Mouse (Mus musculus): Measurements from ENCODE around the gene Mb21d2. TPM values are rescaled to one million over a fixed set of nuclear protein-coding genes. Genes with fewer than 3 reads are reported as not detected.
A peak's percentile ranks its signal among the peaks of the same experiment; 100 is the strongest.

Gene Mb21d2
- total RNA-seq (2021) (1 to 10 TPM; 7.7 to 8.3 TPM), polyA plus RNA-seq (2012; rRNA removed) (8.2 and 9.2 TPM in 2 replicates)
- long read RNA-seq, partial matches to known transcripts, result 0 of 3 reads
- long read RNA-seq, other reads (novel, unspliced or antisense), result 0 of 3 reads

DNA sequence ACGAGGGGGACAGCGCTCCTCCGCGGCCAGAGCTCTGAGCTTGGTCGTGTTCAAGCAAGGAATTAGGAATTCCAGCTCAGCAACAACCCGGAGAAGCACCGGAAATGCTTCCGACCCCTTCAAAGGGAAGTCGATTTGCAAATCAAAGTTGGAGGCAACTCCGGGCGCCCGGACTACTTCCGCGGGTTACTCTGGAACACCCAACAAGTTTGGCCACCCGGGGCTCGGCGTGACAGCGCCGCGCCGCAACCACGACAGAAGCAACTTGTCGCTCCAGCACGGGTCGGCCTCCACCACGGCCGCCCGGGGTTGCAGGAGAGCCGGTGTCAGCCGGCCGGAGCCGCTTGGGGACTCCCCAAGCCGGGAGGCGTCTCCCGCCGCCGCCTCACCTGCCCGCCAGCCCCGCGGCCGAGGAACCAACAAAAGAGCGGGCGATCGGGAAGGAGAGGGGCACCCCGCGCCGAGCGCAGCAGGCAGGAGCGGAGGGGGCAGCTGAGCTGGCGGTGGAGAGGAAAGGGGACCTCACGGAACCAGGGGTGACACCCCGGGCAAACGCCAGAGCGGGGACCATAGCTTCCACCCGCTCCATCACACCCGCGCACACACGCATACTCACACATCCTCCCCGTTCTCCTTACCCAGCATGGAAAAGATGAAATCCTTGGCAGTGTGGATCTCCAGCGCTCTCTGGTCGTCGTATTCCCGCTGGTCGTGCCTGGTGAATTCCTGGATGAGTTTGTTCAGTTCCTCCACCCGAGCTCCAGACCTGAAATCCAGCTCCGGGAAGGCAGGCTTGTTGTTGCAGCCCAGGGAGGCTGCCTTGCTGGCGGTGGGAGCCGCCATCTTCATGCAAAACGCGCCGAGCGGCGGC, at the start of gene Mb21d2:
Gene Mb21d2, minus strand, starts transcription at position 859 of the 871 bp plus-strand sequence.
- intact Hi-C loops (cut with DNase I), result loop anchor here (2.0 to 5.0 kb wide), 3 partner anchors 47 to 88 kb away; no protein-coding TSS in a partner anchor
- Histone ChIP-seq H3K4me3 (peak within 1 kb of the TSS; percentile 78), H3K36me3 (ENCODE audit: control insufficient read depth, insufficient read depth, low read length) (no peaks in the 10 kb centered on the region), H3K4me1 (ENCODE audit: control insufficient read depth, insufficient read depth, low read length) (no peaks in the 10 kb centered on the region), H3K9ac (ENCODE audit: low read depth, low read length) (peak within 1 kb of the TSS; percentile 80), H3K79me2 (replicated peaks; ENCODE audit: control insufficient read depth, insufficient read depth, low read length) (no peaks in the 10 kb centered on the region; the same call in 1 of the 2 replicates), H3K27me3 (ENCODE audit: control insufficient read depth, insufficient read depth, low read length) (no peaks in the 10 kb centered on the region), H3K27ac (peak within 1 kb of the TSS; percentile 84)
- WGBS, result under 1% methylated on average over 72 of the region's 73 CpGs
- DNase-seq, result peak; percentile 68 to 71
- TF ChIP-seq POLR2A (IDR thresholded peaks at IDR 0.05; ENCODE audit: insufficient read depth, low read depth, low read length), result no peak
- TF ChIP-seq CTCF (IDR thresholded peaks at IDR 0.05), result no peak
- TF ChIP-seq EP300 (IDR thresholded peaks at IDR 0.05; ENCODE audit: insufficient read depth, low read depth, low read length), result no peak

DNA sequence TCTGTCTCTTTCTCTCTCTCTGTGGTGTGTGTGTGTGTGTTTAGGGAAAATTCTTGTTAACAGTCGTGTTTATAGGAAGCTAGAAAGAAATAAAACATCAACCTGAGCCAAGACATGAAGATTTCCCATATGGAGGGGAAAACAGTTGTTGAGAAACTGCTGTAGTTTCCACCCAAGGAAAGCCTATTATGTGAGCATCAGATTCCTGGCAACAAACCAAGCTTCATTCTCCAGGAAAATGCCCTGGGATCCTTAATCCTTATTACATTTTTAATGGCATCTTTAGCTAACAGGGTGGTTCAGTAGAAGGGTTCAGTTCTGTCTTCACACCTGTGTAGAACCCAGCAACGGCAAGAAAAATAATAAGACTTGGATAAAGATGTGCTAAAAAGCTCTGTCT, 36.8 kb upstream of the Mb21d2 start:
- WGBS, result 49% methylated on average over 2 of the region's 2 CpGs
- Histone ChIP-seq H3K36me3 (ENCODE audit: control insufficient read depth, insufficient read depth, low read length) (no peaks in the 10 kb centered on the region), H3K79me2 (replicated peaks; ENCODE audit: control insufficient read depth, insufficient read depth, low read length) (no peaks in the 10 kb centered on the region), H3K9ac (ENCODE audit: low read depth, low read length) (no peak overlapping the region), H3K4me3 (no peak overlapping the region), H3K27ac (no peak overlapping the region), H3K4me1 (ENCODE audit: control insufficient read depth, insufficient read depth, low read length) (no peaks in the 10 kb centered on the region), H3K27me3 (ENCODE audit: control insufficient read depth, insufficient read depth, low read length) (no peaks in the 10 kb centered on the region)
- no peak for DNase-seq
- intact Hi-C loops (cut with DNase I), result no loop called here
- TF ChIP-seq CTCF (IDR thresholded peaks at IDR 0.05), result no peak

DNA sequence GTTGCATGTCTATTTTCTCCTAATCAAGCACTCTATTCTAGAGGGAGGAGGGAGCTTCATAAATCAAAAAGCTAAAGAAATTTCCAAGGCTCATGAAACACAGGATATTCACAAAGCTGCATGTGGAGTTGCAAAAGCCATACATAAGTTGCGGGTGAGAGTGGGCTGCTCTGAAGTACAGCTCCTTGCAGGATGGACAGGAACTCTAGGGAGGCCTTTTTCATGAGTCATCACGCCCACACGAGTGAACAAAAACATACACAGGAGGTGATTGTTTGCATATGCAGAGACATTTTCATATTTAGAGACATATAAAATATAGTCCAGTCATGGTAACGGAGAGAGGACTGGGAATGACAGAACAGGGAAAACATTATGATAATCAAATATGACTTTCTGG, 34.6 kb upstream of the Mb21d2 start:
- 42% methylated on average over 4 of the region's 4 CpGs for WGBS
- no peak overlapping the region for H3K27ac ChIP-seq
- H3K9ac ChIP-seq (ENCODE audit: low read depth, low read length), result no peak overlapping the region
- no peak for TF ChIP-seq POLR2A (IDR thresholded peaks at IDR 0.05; ENCODE audit: insufficient read depth, low read depth, low read length)
- TF ChIP-seq EP300 (IDR thresholded peaks at IDR 0.05; ENCODE audit: insufficient read depth, low read depth, low read length), result no peak
- no peak for TF ChIP-seq CTCF (IDR thresholded peaks at IDR 0.05)
- DNase-seq, result no peak
- H3K27me3 ChIP-seq (ENCODE audit: control insufficient read depth, insufficient read depth, low read length), result no peaks in the 10 kb centered on the region
- no peaks in the 10 kb centered on the region for H3K36me3 ChIP-seq (ENCODE audit: control insufficient read depth, insufficient read depth, low read length)
- intact Hi-C loops (cut with DNase I), result no loop called here
- H3K79me2 ChIP-seq (replicated peaks; ENCODE audit: control insufficient read depth, insufficient read depth, low read length), result no peaks in the 10 kb centered on the region
- no peak overlapping the region for H3K4me3 ChIP-seq
- no peaks in the 10 kb centered on the region for H3K4me1 ChIP-seq (ENCODE audit: control insufficient read depth, insufficient read depth, low read length)

DNA sequence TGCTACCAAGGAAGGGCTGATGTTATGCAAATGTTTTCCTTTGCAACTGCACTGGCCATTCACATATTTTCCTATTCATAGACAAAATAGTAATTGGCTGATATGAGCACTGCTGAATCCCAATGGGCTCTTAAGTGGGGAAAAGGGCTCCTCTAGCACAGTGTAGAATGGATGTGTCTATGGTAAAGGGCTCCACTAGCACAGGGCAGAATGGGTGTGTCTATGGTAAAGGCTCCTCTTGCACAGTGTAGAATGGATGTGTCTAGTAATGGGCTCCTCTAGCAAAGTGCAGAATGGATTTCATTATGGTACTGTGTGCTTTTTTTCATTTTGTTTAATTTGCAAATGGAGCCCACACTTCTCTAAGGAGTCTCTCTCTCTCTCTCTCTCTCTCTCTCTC, 33.5 kb upstream of the Mb21d2 start:
- intact Hi-C loops (cut with DNase I), result no loop called here
- H3K4me1 ChIP-seq (ENCODE audit: control insufficient read depth, insufficient read depth, low read length), result no peaks in the 10 kb centered on the region
- no peaks in the 10 kb centered on the region for H3K79me2 ChIP-seq (replicated peaks; ENCODE audit: control insufficient read depth, insufficient read depth, low read length)
- H3K9ac ChIP-seq (ENCODE audit: low read depth, low read length), result no peak overlapping the region
- H3K27ac ChIP-seq, result no peak overlapping the region
- no peak for DNase-seq
- no peaks in the 10 kb centered on the region for H3K36me3 ChIP-seq (ENCODE audit: control insufficient read depth, insufficient read depth, low read length)
- TF ChIP-seq POLR2A (IDR thresholded peaks at IDR 0.05; ENCODE audit: insufficient read depth, low read depth, low read length), result no peak
- no peak for TF ChIP-seq CTCF (IDR thresholded peaks at IDR 0.05)
- TF ChIP-seq EP300 (IDR thresholded peaks at IDR 0.05; ENCODE audit: insufficient read depth, low read depth, low read length), result no peak
- no peak overlapping the region for H3K4me3 ChIP-seq
- no peaks in the 10 kb centered on the region for H3K27me3 ChIP-seq (ENCODE audit: control insufficient read depth, insufficient read depth, low read length)

DNA sequence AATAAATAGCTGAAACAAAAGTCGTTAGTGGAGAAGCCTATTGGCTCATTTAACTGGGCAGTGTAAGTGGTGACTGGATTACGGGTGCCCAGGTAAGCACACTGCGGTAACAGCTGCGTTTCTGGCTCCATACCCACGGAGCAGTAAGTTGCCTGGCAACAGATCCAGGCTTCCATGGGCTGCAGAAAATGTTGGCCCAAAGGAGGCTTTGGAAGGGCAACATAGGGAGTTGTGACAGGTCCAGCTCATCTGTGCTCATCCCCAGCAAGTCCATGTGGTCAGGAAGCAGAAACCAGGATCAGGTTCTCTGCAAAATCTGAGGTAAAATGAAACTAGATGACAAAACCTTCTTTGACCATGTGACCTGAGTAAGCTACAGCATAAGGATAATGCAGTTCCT, 20.3 kb upstream of the Mb21d2 start:
- Histone ChIP-seq H3K9ac (ENCODE audit: low read depth, low read length) (no peak overlapping the region), H3K27me3 (ENCODE audit: control insufficient read depth, insufficient read depth, low read length) (no peaks in the 10 kb centered on the region), H3K4me3 (no peak overlapping the region), H3K4me1 (ENCODE audit: control insufficient read depth, insufficient read depth, low read length) (no peaks in the 10 kb centered on the region; the same call in 1 of the 2 replicates), H3K27ac (no peak overlapping the region), H3K79me2 (replicated peaks; ENCODE audit: control insufficient read depth, insufficient read depth, low read length) (no peaks in the 10 kb centered on the region), H3K36me3 (ENCODE audit: control insufficient read depth, insufficient read depth, low read length) (no peaks in the 10 kb centered on the region)
- intact Hi-C loops (cut with DNase I), result no loop called here
- TF ChIP-seq CTCF (IDR thresholded peaks at IDR 0.05) (no peak), EP300 (IDR thresholded peaks at IDR 0.05; ENCODE audit: insufficient read depth, low read depth, low read length) (no peak), POLR2A (IDR thresholded peaks at IDR 0.05; ENCODE audit: insufficient read depth, low read depth, low read length) (no peak)
- 77% methylated on average over 5 of the region's 5 CpGs for WGBS
- DNase-seq, result no peak

DNA sequence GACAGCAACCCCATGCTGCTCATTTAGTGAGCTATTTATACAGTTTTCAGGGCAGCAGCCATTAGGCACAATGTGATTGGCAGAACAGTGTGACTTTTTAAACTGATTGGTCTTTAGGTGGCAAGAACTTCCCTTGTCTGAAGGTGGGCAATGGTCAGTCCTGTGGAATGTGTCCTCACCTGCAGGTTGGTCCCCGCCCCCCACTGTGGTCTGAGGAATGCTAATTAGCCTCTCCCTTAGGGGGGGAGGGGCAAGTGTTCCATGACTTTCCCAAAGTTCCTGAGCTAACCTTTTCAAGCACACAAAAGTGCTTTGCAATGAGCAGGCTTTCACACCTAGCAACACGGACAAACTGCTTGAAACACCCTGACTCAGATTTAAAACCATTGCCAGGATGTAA, 13.8 kb upstream of the Mb21d2 start:
- intact Hi-C loops (cut with DNase I), result no loop called here

More for the DNA sequence above, 13.8 kb upstream of the Mb21d2 start:
- H3K79me2 ChIP-seq (replicated peaks; ENCODE audit: control insufficient read depth, insufficient read depth, low read length), result no peaks in the 10 kb centered on the region
- no peak for DNase-seq
- H3K27me3 ChIP-seq (ENCODE audit: control insufficient read depth, insufficient read depth, low read length), result no peaks in the 10 kb centered on the region
- no peak overlapping the region for H3K9ac ChIP-seq (ENCODE audit: low read depth, low read length)
- no peaks in the 10 kb centered on the region for H3K36me3 ChIP-seq (ENCODE audit: control insufficient read depth, insufficient read depth, low read length)
- TF ChIP-seq POLR2A (IDR thresholded peaks at IDR 0.05; ENCODE audit: insufficient read depth, low read depth, low read length) (no peak), CTCF (IDR thresholded peaks at IDR 0.05) (no peak), EP300 (IDR thresholded peaks at IDR 0.05; ENCODE audit: insufficient read depth, low read depth, low read length) (no peak)
- H3K4me3 ChIP-seq, result no peak overlapping the region
- H3K4me1 ChIP-seq (ENCODE audit: control insufficient read depth, insufficient read depth, low read length), result no peaks in the 10 kb centered on the region; the same call in 1 of the 2 replicates
- WGBS, result 66% methylated on average over 2 of the region's 2 CpGs
- H3K27ac ChIP-seq, result no peak overlapping the region

All from heart, adult 2 months (tissue).